Mouse (Mus musculus) heart, postnatal 0 days (tissue): ENCODE measurements around the gene Olfr1352. TPM values are rescaled to one million over a fixed set of nuclear protein-coding genes. Genes with fewer than 3 reads are reported as not detected.
"Not testable (repeated sequence)": the region's sequence is repeated elsewhere in the genome, so short reads cannot be mapped to it uniquely, and the experiment has no call there.

Experiments
- ATAC-seq: fragments of 200-750 bp; cut with Nextera tagmentation; 2 replicates; pipeline ENCODE4 v1.8.0; 2017; ENCODE audit warnings: low read depth, moderate number of reproducible peaks, moderate library complexity; ENCODE audit not compliant: insufficient read depth
- DNase-seq: peaks from one replicate; pipeline ENCODE4 v3.0.0-alpha.2; 2016; ENCODE audit warnings: low spot score
- H3K27ac ChIP-seq: fragments of 300-500 bp; sonication (generic); 2 replicates; pipeline ENCODE4 v1.5.1; 2014; ENCODE audit warnings: low read depth, mild to moderate bottlenecking
- H3K27me3 ChIP-seq: fragments of 300-500 bp; sonication (generic); 2 replicates; pipeline ENCODE4 v1.6.1; 2014; ENCODE audit warnings: low read length, mixed read lengths; ENCODE audit not compliant: control insufficient read depth, insufficient read depth
- H3K36me3 ChIP-seq: fragments of 300-500 bp; sonication (generic); replicated peaks from 2 replicates; pipeline ENCODE4 v1.6.1; 2014; ENCODE audit warnings: low read length, mixed read lengths; ENCODE audit not compliant: control insufficient read depth, insufficient read depth
- H3K4me1 ChIP-seq: fragments of 300-500 bp; sonication (generic); 2 replicates; pipeline ENCODE4 v1.6.1; 2014; ENCODE audit warnings: antibody characterized with exemption; ENCODE audit not compliant: control insufficient read depth, insufficient read depth
- H3K4me2 ChIP-seq: fragments of 300-500 bp; sonication (generic); 2 replicates; pipeline ENCODE4 v1.6.1; 2014; ENCODE audit warnings: low read depth, mild to moderate bottlenecking, low read length, moderate library complexity
- H3K4me3 ChIP-seq: fragments of 300-500 bp; sonication (generic); 2 replicates; pipeline ENCODE4 v1.5.1; 2014; ENCODE audit warnings: low read depth, low read length
- H3K9ac ChIP-seq: fragments of 300-500 bp; sonication (generic); replicated peaks from 2 replicates; pipeline ENCODE4 v1.6.1; 2014; ENCODE audit warnings: low read depth, low read length, mixed read lengths
- H3K9me3 ChIP-seq: fragments of 300-500 bp; sonication (generic); replicated peaks from 2 replicates; pipeline ENCODE4 v1.6.1; 2016; ENCODE audit warnings: low read length; ENCODE audit not compliant: control insufficient read depth
- CTCF ChIP-seq: IDR thresholded peaks from 2 replicates; pipeline ENCODE4 v1.5.1; 2016; ENCODE audit warnings: antibody characterized with exemption, control low read depth, low read depth
- EP300 ChIP-seq: IDR thresholded peaks from 2 replicates; pipeline ENCODE4 v1.6.1; 2016; ENCODE audit warnings: antibody characterized with exemption, low read depth
- whole genome bisulfite sequencing: fragments of 180-500 bp; shearing (Covaris S2); extraction: QIAGEN DNeasy Blood & Tissue Kit; methylation state at CpG from one replicate; pipeline ENCODE4 v1.1.7; 2014; 5-methylcytosine and 5-hydroxymethylcytosine counted together
- polyA plus RNA-seq: library from polyadenylated mRNA; unstranded; fragments of >200 nt; fragmentation: Nextera tagmentation; extraction: Ambion mirVana; gene quantifications from 2 replicates; pipeline ENCODE4 v1.2.1, GENCODE M21; 2015
- total RNA-seq: library from RNA; depleted of rRNA; stranded (reverse); fragments of >200 nt; gene quantifications from 2 replicates; pipeline ENCODE4 v1.2.3, GENCODE M21; 2014; ENCODE audit warnings: low replicate concordance; rRNA removed

The Olfr1352 gene
- total RNA-seq (not detected in 2 replicates), polyA plus RNA-seq (not detected in 2 replicates)

- no peak for TF ChIP-seq EP300
- no peak for TF ChIP-seq CTCF
- H3K36me3 ChIP-seq, result no peaks in the 10 kb centered on the region
- ATAC-seq (no peak), DNase-seq (no peak)
- no peak within 1 kb of the TSS for H3K4me2 ChIP-seq
- no peaks in the 10 kb centered on the region for H3K9me3 ChIP-seq
- H3K4me1 ChIP-seq, result no peaks in the 10 kb centered on the region
- H3K4me3 ChIP-seq, result no peak within 1 kb of the TSS
- H3K9ac ChIP-seq, result no peak within 1 kb of the TSS
- no peaks in the 10 kb centered on the region for H3K27me3 ChIP-seq
- no peak within 1 kb of the TSS for H3K27ac ChIP-seq
These were observed at the start of gene Olfr1352 for GRCm38 (mm10) chr10:78980750-78981149. Olfr1352 (plus strand) TSS chr10:78981050.

GRCm38 (mm10) chr10:78950336-78950735 lies 30.5 kb upstream of the Olfr1352 start, which contains the start of gene Olfr8:
Olfr8 (plus strand) TSS chr10:78950636.
- H3K9me3 ChIP-seq, H3K4me2 ChIP-seq, H3K4me1 ChIP-seq, DNase-seq, H3K4me3 ChIP-seq, H3K9ac ChIP-seq, H3K27me3 ChIP-seq, H3K36me3 ChIP-seq, H3K27ac ChIP-seq, ATAC-seq: not testable (repeated sequence)
- 73% methylated on average over 1 of the region's 1 CpGs for WGBS

GRCm38 (mm10) chr10:78963009-78963408 lies 17.8 kb upstream of the Olfr1352 start, which contains the start of gene Olfr1353:
Olfr1353 (plus strand) TSS chr10:78963309.
- H3K4me2 ChIP-seq, H3K27ac ChIP-seq, H3K4me1 ChIP-seq, H3K27me3 ChIP-seq, H3K36me3 ChIP-seq, H3K9ac ChIP-seq, H3K4me3 ChIP-seq, DNase-seq, ATAC-seq, H3K9me3 ChIP-seq: not testable (repeated sequence)

GRCm38 (mm10) chr10:79012172-79012571 lies 31.3 kb downstream of the Olfr1352 start, which contains the start of gene Olfr1351:
Olfr1351 (plus strand) TSS chr10:79012472.
- no peak for DNase-seq
- H3K4me1 ChIP-seq, result no peaks in the 10 kb centered on the region
- ATAC-seq, result no peak
- H3K36me3 ChIP-seq, result no peaks in the 10 kb centered on the region
- WGBS, result 70% methylated on average over 1 of the region's 1 CpGs
- TF ChIP-seq EP300 (no peak), CTCF (no peak)
- H3K9ac ChIP-seq, result no peak within 1 kb of the TSS
- H3K27ac ChIP-seq, result no peak within 1 kb of the TSS
- no peaks in the 10 kb centered on the region for H3K27me3 ChIP-seq
- H3K4me2 ChIP-seq, result no peak within 1 kb of the TSS
- no peaks in the 10 kb centered on the region for H3K9me3 ChIP-seq
- no peak within 1 kb of the TSS for H3K4me3 ChIP-seq

GRCm38 (mm10) chr10:79028441-79028840 lies 47.6 kb downstream of the Olfr1352 start, which contains the start of gene Olfr57:
Olfr57 (plus strand) TSS chr10:79028741.
- Histone ChIP-seq H3K4me1 (no peaks in the 10 kb centered on the region), H3K27ac (no peak within 1 kb of the TSS), H3K36me3 (no peaks in the 10 kb centered on the region), H3K27me3 (no peaks in the 10 kb centered on the region), H3K9ac (no peak within 1 kb of the TSS), H3K9me3 (0 out of 2 replicates have a peak, but pooled peaks cover 3% of the 10 kb centered on the region), H3K4me2 (no peak within 1 kb of the TSS), H3K4me3 (no peak within 1 kb of the TSS)
- DNase-seq (no peak), ATAC-seq (no peak)
- TF ChIP-seq EP300 (no peak), CTCF (no peak)

Other genes starting within 250 kb of the Olfr1352 start
- gene Ccdc105, start 228.0 kb upstream of the Olfr1352 start, total RNA-seq, result not detected in 2 replicates
- not detected in 2 replicates for gene Ccdc105, start 228.0 kb upstream of the Olfr1352 start, polyA plus RNA-seq
- gene Slc1a6, start 200.6 kb upstream of the Olfr1352 start, total RNA-seq, result 0.42 TPM in 1 of 2 replicates, not detected in the other
- gene Slc1a6, start 200.6 kb upstream of the Olfr1352 start, polyA plus RNA-seq, result 0.16 and 0.25 TPM in 2 replicates
- gene Olfr1356, start 128.9 kb upstream of the Olfr1352 start, total RNA-seq, result not detected in 2 replicates
- gene Olfr1356, start 128.9 kb upstream of the Olfr1352 start, polyA plus RNA-seq, result not detected in 2 replicates
- gene Olfr1355, start 105.5 kb upstream of the Olfr1352 start, total RNA-seq, result not detected in 2 replicates
- gene Olfr1355, start 105.5 kb upstream of the Olfr1352 start, polyA plus RNA-seq, result not detected in 2 replicates
- not detected in 2 replicates for gene Olfr1354, start 67.9 kb upstream of the Olfr1352 start, total RNA-seq
- not detected in 2 replicates for gene Olfr1354, start 67.9 kb upstream of the Olfr1352 start, polyA plus RNA-seq
- not detected in 2 replicates for gene Olfr8, start 30.4 kb upstream of the Olfr1352 start, total RNA-seq
- gene Olfr8, start 30.4 kb upstream of the Olfr1352 start, polyA plus RNA-seq, result not detected in 2 replicates
- not detected in 2 replicates for gene Olfr1353, start 17.7 kb upstream of the Olfr1352 start, total RNA-seq
- not detected in 2 replicates for gene Olfr1353, start 17.7 kb upstream of the Olfr1352 start, polyA plus RNA-seq
- gene Olfr1351, start 31.4 kb downstream of the Olfr1352 start, total RNA-seq, result not detected in 2 replicates
- not detected in 2 replicates for gene Olfr1351, start 31.4 kb downstream of the Olfr1352 start, polyA plus RNA-seq
- not detected in 2 replicates for gene Olfr57, start 47.7 kb downstream of the Olfr1352 start, total RNA-seq
- not detected in 2 replicates for gene Olfr57, start 47.7 kb downstream of the Olfr1352 start, polyA plus RNA-seq
- gene 2610008E11Rik, start 116.5 kb downstream of the Olfr1352 start, total RNA-seq, result 7.7 and 10.9 TPM in 2 replicates
- gene 2610008E11Rik, start 116.5 kb downstream of the Olfr1352 start, polyA plus RNA-seq, result 13.0 and 14.0 TPM in 2 replicates
- not detected in 2 replicates for gene Vmn2r80, start 167.7 kb downstream of the Olfr1352 start, total RNA-seq
- gene Vmn2r80, start 167.7 kb downstream of the Olfr1352 start, polyA plus RNA-seq, result not detected in 2 replicates